Mouse (Mus musculus) limb, embryonic 12.5 days (tissue): ENCODE data around the gene Cdh3. TPM values are rescaled to one million over a fixed set of nuclear protein-coding genes. Genes with fewer than 3 reads are reported as not detected.

Source experiments
- polyA plus RNA-seq: library from polyadenylated mRNA; unstranded; fragments of >200 nt; fragmentation: Nextera tagmentation; extraction: Ambion mirVana; gene quantifications from 2 replicates; pipeline ENCODE4 v1.2.1, GENCODE M21; 2016

Cdh3 gene
- polyA plus RNA-seq, 1 experiment from 2014 or later, result 65.0 TPM

Other genes starting within 250 kb of the Cdh3 start
- gene Smpd3, start 172.9 kb upstream of the Cdh3 start, polyA plus RNA-seq, result 0.46 and 3.4 TPM in 2 replicates
- gene Zfp90, start 95.6 kb upstream of the Cdh3 start, polyA plus RNA-seq, result 30.3 and 30.4 TPM in 2 replicates
- not detected in 2 replicates for gene 6030452D12Rik, start 10.4 kb upstream of the Cdh3 start, polyA plus RNA-seq
- gene Gm10073, start 62.6 kb downstream of the Cdh3 start, polyA plus RNA-seq, result 4.5 and 6.3 TPM in 2 replicates
- gene Cdh1, start 92.5 kb downstream of the Cdh3 start, polyA plus RNA-seq, result 13.5 and 15.3 TPM in 2 replicates
- 12.8 and 13.3 TPM in 2 replicates for gene Tango6, start 172.2 kb downstream of the Cdh3 start, polyA plus RNA-seq